Mouse (Mus musculus): ENCODE measurements around the gene Tamm41.

DNA sequence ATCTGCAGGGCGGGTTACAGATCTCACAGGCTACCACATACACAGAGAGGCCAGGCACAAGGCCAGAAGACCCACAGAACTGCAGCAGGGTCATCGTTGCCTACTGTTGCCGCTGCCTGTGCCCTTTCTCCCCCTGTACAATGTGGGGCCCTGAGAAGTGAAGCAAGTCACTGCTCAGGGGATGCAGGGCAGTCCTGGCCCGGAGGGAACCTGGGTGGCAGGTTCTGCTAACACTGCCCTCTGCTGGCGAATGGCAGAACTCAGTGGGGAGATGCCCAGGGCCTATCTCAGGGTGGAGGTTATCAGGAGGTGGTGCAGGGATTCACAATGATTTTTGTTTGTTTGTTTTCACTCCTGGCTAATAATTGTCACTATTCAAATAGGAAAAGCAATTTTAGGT, 29.9 kb downstream of the Tamm41 start:
- TF ChIP-seq CTCF (IDR thresholded peaks at IDR 0.05; ENCODE audit: low read depth) (peak; percentile 94), EP300 (IDR thresholded peaks at IDR 0.05; ENCODE audit: low read depth) (no peak)
